Mouse (Mus musculus): ENCODE results near the gene Arsj. TPM values are rescaled to one million over a fixed set of nuclear protein-coding genes. Genes with fewer than 3 reads are reported as not detected.

The Arsj gene
- polyA plus RNA-seq, 1 experiment from 2014 or later: 2.7 TPM

GRCm38 (mm10) chr3:126404199-126404598 lies 40.7 kb downstream of the Arsj start:
- H3K27ac ChIP-seq: no peak overlapping the region
- no peaks in the 10 kb centered on the region for H3K4me1 ChIP-seq (replicated peaks)
- no peak overlapping the region for H3K4me2 ChIP-seq
- no peaks in the 10 kb centered on the region for H3K9me3 ChIP-seq
- no peak for ATAC-seq (ENCODE audit: insufficient number of reproducible peaks, insufficient read depth, low FRiP score, low TSS enrichment, low read depth)
- no peak overlapping the region for H3K9ac ChIP-seq (replicated peaks)
- H3K4me3 ChIP-seq (replicated peaks): no peak overlapping the region
- WGBS: 98% methylated on average over 2 of the region's 2 CpGs
- no peaks in the 10 kb centered on the region for H3K36me3 ChIP-seq
- no peaks in the 10 kb centered on the region for H3K27me3 ChIP-seq

- H3K27me3 ChIP-seq: no peaks in the 10 kb centered on the region
- no peak overlapping the region for H3K4me3 ChIP-seq (replicated peaks)
- no peak overlapping the region for H3K27ac ChIP-seq
- WGBS: 76% methylated on average over 3 of the region's 3 CpGs
- H3K36me3 ChIP-seq: no peaks in the 10 kb centered on the region
- H3K9me3 ChIP-seq: no peaks in the 10 kb centered on the region
- no peaks in the 10 kb centered on the region for H3K4me1 ChIP-seq (replicated peaks)
- ATAC-seq (ENCODE audit: insufficient number of reproducible peaks, insufficient read depth, low FRiP score, low TSS enrichment, low read depth): no peak
- H3K4me2 ChIP-seq: no peak overlapping the region
- no peak overlapping the region for H3K9ac ChIP-seq (replicated peaks)
These were observed 67.1 kb downstream of the Arsj start for GRCm38 (mm10) chr3:126430524-126431064.

GRCm38 (mm10) chr3:126439331-126439730 lies 75.8 kb downstream of the Arsj start:
- Histone ChIP-seq H3K4me1 (replicated peaks) (peaks cover 5% of the 10 kb centered on the region; the same call in 1 of the 2 replicates), H3K27ac (no peak overlapping the region), H3K27me3 (no peaks in the 10 kb centered on the region), H3K9me3 (no peaks in the 10 kb centered on the region), H3K36me3 (no peaks in the 10 kb centered on the region), H3K4me3 (replicated peaks) (no peak overlapping the region), H3K4me2 (no peak overlapping the region), H3K9ac (replicated peaks) (no peak overlapping the region)
- WGBS: 73% methylated on average over 6 of the region's 6 CpGs
- no peak for ATAC-seq (ENCODE audit: insufficient number of reproducible peaks, insufficient read depth, low FRiP score, low TSS enrichment, low read depth)

- no peak overlapping the region for H3K9ac ChIP-seq (replicated peaks)
- 58% methylated on average over 6 of the region's 6 CpGs for WGBS
- H3K4me1 ChIP-seq (replicated peaks): peaks cover under 1% of the 10 kb centered on the region; the same call in 1 of the 2 replicates
- H3K27ac ChIP-seq: no peak overlapping the region
- no peak overlapping the region for H3K4me3 ChIP-seq (replicated peaks)
- H3K9me3 ChIP-seq: no peaks in the 10 kb centered on the region
- H3K36me3 ChIP-seq: no peaks in the 10 kb centered on the region
- no peaks in the 10 kb centered on the region for H3K27me3 ChIP-seq
- no peak for ATAC-seq (ENCODE audit: insufficient number of reproducible peaks, insufficient read depth, low FRiP score, low TSS enrichment, low read depth)
- no peak overlapping the region for H3K4me2 ChIP-seq
These were observed 85.6 kb downstream of the Arsj start for GRCm38 (mm10) chr3:126449058-126449457.

DNA sequence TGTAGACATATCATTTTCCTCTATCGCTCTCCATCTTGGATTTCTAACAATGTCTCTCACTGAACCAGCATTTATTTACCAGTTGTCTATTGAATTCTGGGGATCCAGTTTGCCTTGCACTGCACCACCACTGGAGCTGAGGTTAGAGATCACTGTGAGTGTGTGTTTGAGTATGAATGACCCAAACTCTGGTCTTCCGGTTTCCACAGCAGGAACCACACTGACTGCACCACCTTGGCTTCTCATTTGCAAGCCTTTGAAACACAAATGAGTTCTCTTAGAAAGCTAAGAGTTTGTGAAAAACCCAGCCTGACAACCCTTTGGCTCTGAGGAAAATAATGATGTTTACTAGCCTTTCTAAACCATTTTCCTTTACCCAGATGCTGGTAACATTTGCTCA lies 86.0 kb downstream of the Arsj start:
- Histone ChIP-seq H3K4me1 (replicated peaks) (no peaks in the 10 kb centered on the region), H3K4me2 (no peak overlapping the region), H3K9me3 (no peaks in the 10 kb centered on the region)

DNA sequence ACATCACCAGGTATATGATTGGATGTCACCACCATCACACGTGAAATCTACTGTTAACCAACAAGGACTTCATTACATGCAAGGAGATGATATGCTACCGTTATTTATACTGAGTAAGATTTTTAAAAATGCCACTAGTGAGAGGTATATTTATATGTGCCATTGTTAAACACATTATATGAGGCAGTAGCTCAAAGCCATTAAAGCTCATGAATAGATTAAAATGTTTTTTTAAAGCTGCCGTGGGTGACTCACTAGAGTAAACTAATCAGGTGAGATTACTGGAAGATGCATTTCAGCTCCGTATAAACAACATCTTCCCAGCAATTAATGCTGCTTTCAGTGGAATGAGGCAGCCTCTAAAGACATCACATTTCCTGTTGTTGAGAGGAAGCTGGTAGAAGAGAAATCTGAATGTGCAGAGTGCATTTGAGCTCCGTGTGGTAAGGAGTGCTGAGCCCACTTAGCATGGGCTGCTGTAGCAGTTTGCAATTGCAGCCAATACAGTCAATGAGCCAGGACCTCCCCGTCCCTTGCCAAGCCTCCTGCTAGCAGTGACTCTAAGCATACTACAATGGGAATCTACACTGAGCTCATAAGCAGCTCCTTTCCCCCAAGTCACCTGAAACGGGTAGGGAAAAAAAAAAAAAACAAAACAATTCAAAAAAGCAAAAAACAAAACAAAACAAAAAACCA lies 92.5 kb downstream of the Arsj start:
- Histone ChIP-seq H3K4me1 (replicated peaks) (no peaks in the 10 kb centered on the region), H3K4me2 (no peak overlapping the region), H3K9me3 (no peaks in the 10 kb centered on the region), H3K27ac (no peak overlapping the region), H3K27me3 (no peaks in the 10 kb centered on the region), H3K9ac (replicated peaks) (no peak overlapping the region), H3K4me3 (replicated peaks) (no peak overlapping the region), H3K36me3 (no peaks in the 10 kb centered on the region)
- 62% methylated on average over 7 of the region's 7 CpGs for WGBS
- no peak for ATAC-seq (ENCODE audit: insufficient number of reproducible peaks, insufficient read depth, low FRiP score, low TSS enrichment, low read depth)

More for the DNA sequence above, 86.0 kb downstream of the Arsj start:
- Histone ChIP-seq H3K27ac (no peak overlapping the region), H3K36me3 (no peaks in the 10 kb centered on the region), H3K27me3 (no peaks in the 10 kb centered on the region), H3K9ac (replicated peaks) (no peak overlapping the region), H3K4me3 (replicated peaks) (no peak overlapping the region)
- 49% methylated on average over 2 of the region's 2 CpGs for WGBS
- no peak for ATAC-seq (ENCODE audit: insufficient number of reproducible peaks, insufficient read depth, low FRiP score, low TSS enrichment, low read depth)

DNA sequence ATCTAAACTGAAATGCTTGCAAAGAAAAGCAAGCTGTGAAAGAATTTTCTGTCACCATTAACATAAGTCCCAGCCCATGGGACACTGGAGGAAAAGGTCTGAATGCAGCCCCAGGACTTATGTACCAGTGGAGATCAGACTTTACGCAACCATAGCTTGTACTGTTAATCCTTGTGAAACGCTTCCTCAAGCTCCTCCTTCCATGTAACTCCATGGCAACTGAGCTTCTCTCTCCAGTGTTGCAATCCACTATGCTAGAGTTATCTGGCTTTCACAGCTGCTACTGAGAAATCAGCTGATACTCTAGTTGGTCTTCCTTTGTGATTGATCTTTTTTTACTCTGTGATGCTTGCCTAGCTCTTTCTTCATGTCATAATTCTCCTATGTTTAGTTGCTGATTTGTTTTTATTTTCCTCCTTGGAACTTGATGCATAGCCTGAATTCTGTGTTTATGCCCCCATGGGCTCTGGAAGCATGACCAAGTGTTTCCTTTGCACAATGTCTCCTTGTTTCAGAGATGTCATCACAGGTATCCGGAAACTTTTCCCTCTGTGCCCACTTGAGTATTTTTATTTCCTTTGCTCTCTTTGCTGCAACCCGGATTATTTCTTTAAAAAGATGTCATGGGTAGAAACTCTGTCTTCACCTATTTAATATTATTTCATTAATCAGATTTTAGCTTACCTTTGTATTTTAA lies 99.8 kb downstream of the Arsj start:
- ATAC-seq (ENCODE audit: insufficient number of reproducible peaks, insufficient read depth, low FRiP score, low TSS enrichment, low read depth): no peak
- no peak overlapping the region for H3K4me2 ChIP-seq
- no peaks in the 10 kb centered on the region for H3K4me1 ChIP-seq (replicated peaks)
- H3K4me3 ChIP-seq (replicated peaks): no peak overlapping the region
- no peaks in the 10 kb centered on the region for H3K36me3 ChIP-seq
- WGBS: 79% methylated on average over 4 of the region's 4 CpGs
- no peaks in the 10 kb centered on the region for H3K27me3 ChIP-seq
- no peaks in the 10 kb centered on the region for H3K9me3 ChIP-seq
- no peak overlapping the region for H3K9ac ChIP-seq (replicated peaks)
- H3K27ac ChIP-seq: no peak overlapping the region

DNA sequence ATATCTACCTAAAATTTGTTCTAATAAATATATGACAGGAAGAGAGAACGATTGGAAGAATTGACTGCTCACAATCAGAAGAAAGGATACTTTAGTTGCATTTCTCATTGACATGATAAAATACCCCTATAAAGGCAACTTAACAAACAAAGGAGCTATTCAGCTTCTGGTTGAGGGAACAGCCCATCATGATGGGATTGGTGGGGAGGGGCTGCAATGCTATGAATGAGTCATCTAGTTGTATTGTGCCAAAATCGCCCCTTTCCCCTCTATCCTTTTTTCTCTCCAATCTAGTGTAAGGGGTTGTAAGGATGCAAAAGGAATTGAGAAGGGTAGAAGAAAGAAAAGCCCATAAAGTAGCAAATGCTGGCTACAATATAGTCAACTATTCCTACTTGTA lies 100.8 kb downstream of the Arsj start:
- Histone ChIP-seq H3K4me3 (replicated peaks) (no peak overlapping the region), H3K4me2 (no peak overlapping the region), H3K4me1 (replicated peaks) (no peaks in the 10 kb centered on the region), H3K27me3 (no peaks in the 10 kb centered on the region), H3K9ac (replicated peaks) (no peak overlapping the region), H3K9me3 (no peaks in the 10 kb centered on the region), H3K27ac (no peak overlapping the region), H3K36me3 (no peaks in the 10 kb centered on the region)
- WGBS: 79% methylated on average over 2 of the region's 2 CpGs
- no peak for ATAC-seq (ENCODE audit: insufficient number of reproducible peaks, insufficient read depth, low FRiP score, low TSS enrichment, low read depth)

Other genes starting within 250 kb of the Arsj start
- 26.0 and 34.1 TPM in 2 replicates for gene Camk2d, start 232.6 kb downstream of the Arsj start, polyA plus RNA-seq (2016; fragmentation: Nextera tagmentation; extraction: Ambion mirVana)